Mouse (Mus musculus) kidney, adult 18-20 months (tissue): Measurements from ENCODE around the gene S1pr5.
"Not testable (repeated sequence)": the region's sequence is repeated elsewhere in the genome, so short reads cannot be mapped to it uniquely, and the experiment has no call there.

Experiments used
- DNase-seq: peaks from one replicate; pipeline ENCODE4 v3.0.0; 2021

The S1pr5 gene

GRCm38 (mm10) chr9:21248326-21248725, at the start of gene S1pr5:
S1pr5 (minus strand) TSS chr9:21248443.
- DNase-seq = peak; percentile 68

GRCm38 (mm10) chr9:21292271-21292670, 44.0 kb upstream of the S1pr5 start:
- DNase-seq = no peak

DNA sequence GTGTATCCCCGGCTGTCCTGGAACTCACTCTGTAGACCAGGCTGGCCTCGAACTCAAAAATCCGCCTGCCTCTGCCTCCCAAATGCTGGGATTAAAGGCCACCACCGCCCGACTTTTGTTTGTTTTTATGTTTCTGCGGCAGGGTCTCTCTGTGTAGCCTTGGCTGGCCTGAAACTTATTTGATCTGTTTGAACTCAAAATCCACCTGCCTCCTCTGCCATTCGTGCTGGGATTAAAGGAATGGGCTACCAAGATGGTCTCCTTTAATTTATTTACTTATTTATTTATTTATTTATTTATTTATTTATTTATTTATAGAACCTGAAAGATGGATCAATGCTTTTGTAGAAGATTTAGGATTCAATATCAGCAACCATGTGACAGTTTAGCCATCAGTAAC, 43.6 kb upstream of the S1pr5 start:
- DNase-seq = not testable (repeated sequence)

DNA sequence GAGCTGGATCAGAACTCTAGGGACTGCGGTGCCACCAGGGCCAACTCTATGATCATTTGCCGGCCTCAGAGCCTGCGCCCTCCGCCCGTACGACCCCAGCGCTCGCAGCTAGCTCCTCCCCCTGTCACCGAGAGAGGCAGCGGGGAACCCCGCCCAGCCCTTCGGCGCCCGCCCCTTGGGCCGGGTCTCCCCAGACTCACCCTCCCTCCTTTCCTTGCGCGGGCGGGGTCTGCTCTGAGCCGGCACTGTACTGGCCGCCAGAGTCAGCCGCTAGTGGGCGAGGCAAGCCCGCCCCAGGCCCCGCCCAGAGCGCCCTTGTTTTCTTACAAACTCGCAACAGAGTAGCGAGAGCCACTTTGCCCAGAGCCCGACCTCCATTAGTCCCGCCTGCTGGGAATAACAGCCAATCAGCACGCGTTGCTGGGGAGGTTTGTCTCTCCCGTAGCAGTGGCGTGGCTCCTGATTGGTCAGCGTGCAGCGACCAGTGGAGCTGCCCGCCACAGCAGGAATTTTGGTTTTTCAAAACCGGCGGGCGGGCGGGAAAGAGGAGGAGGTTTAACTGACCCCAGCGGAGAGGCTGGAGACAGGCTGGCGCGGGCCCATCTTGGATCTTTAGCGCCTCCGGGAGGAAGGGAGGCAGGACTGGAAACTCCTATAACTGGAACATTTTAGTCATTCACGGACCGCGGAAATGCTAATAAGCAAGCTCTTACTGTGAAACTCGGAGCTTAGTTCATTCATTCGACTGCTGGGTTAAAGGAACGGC, 43.0 kb upstream of the S1pr5 start, which contains the start of gene Cdkn2d:
Gene Cdkn2d, minus strand, starts transcription at position 386 of the 766 bp plus-strand sequence.
- peak; percentile 100 for DNase-seq

DNA sequence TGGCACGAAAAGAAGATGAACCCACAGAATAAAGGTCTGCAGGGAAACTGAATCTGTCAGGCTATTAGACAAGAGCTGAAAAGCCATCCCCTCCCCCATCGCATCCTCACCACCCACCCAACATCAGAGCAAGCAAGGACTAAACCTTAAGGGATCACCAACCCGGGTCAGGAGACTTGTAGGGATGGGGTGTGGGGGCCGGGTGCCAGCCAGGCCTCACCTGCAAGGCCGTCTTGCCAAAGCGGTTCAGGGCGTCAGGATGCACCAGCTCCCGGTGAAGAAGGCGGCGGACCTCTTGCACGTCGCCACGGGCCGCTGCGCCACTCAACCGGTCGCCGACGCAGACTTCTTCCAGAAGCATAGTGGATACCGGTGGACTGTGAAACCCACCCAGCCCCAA, 42.3 kb upstream of the S1pr5 start:
- no peak for DNase-seq

GRCm38 (mm10) chr9:21289337-21289671, 41.1 kb upstream of the S1pr5 start:
- DNase-seq = no peak

- no peak for DNase-seq
Observed at GRCm38 (mm10) chr9:21288404-21289336, 40.4 kb upstream of the S1pr5 start.

GRCm38 (mm10) chr9:21287571-21288402, 39.5 kb upstream of the S1pr5 start, which contains the start of gene Kri1:
Kri1 (minus strand) TSS chr9:21287969.
- DNase-seq = peak; percentile 99

DNA sequence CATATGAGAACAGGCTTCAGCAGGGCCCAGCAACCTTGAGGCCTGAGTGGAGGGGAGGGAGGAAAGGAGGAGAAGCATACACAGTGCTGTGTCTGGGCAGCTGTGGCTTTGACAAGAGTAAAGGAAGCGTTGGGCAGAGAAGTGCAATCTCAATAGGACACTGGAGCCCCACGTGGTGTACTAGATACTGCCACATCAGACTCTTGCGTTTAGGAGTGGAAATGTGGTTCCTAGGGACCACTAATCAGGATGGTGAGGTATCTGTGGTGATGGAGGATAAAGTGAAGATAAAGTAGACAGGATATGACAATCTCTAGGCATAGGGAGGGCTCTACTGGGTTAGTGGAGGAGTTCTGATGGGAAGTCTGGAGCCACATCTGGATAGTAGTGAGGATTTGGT, 38.5 kb upstream of the S1pr5 start:
- DNase-seq = no peak

DNA sequence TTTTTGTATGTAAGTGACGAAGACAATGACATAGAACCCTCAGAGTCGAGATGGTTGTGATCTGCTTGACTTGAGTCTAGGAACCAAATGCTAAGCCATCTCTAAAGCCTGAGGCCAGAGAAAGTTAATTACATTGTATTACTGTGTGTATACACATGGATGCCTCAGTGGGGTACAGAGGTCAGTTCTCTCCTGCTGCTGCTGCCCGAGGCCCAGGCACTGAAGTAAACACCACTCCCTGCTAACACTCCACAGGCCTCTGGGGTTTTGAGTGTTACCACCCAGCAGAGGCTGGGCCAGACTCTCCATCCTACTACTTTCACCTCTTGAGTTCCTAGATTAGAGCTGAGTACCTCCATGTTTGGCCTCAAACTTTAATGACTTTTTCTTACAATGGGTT, 35.8 kb upstream of the S1pr5 start:
- no peak for DNase-seq

DNA sequence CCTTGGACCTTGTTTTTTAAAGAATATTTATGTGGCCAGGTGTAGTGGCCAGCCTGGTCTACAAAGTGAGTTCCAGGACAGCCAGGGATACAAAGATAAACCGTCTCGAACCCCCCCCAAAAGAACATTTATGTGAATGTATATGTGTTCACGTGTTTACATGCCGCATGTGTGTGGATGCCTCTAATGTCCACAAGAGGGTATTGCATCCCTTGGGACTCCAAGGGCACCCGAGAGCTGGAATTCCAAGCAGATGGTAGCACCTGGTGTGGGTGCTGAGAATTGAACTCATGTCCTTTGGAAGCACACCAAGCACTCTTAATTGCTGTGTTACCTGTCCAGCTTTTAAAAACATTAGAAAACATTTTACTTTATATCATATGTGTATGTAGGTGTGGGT, 35.3 kb upstream of the S1pr5 start:
- no peak for DNase-seq

GRCm38 (mm10) chr9:21277776-21278175, 29.5 kb upstream of the S1pr5 start:
- no peak for DNase-seq

- no peak for DNase-seq
Observed at GRCm38 (mm10) chr9:21276307-21276706, 28.1 kb upstream of the S1pr5 start.

DNA sequence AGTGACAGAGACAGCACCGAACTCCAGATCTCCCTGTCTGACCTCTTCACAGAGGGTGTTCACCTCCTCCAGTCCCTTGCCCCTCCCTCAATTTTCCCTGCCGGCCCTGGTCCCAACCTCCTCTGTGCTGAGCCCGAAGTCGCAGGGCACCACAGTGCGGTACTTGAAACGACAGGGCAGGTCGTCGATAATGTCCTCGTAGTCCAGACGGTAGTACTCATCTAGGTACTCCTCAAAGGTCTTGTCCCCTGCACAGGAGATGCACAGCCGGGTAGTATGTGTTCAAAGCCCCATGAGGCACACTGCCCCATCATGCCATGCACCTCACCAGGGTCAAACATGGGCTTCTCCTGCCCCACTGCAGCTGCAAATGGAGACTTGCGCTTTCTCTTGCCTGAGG, 27.5 kb upstream of the S1pr5 start:
- no peak for DNase-seq

DNA sequence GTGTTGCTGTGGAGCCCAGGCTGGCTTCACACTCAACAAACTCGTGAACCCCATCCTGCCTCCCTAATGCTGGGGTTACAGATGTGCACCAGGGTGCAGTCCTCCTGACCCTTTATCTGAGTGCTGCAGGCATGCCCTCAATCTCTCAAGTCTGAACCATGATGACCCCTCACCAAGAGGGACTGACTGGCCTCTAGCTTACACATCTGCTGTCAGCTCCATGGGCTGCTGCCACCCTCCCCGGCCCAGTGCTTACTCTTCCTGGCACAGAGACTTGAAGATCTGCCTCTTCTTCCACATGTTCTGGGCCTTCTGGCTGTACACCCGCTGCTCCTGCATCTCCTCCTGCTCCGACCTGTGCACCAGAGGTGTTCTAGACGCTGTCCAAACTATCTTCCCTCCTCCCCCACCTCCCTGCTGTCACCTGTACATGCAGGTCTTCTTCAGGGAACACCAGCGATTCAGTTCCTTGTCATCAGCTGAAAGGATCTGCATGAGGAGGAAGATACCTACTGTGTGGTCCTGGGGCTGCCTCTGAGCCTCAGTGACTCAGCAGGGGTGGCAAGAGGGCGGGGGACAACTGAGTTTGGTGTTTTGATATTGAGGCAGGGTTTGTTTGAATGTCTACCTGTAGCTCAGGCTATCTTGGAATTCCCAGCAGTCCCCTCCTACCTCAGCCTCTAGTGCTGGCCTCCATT, 26.9 kb upstream of the S1pr5 start:
- no peak for DNase-seq

DNA sequence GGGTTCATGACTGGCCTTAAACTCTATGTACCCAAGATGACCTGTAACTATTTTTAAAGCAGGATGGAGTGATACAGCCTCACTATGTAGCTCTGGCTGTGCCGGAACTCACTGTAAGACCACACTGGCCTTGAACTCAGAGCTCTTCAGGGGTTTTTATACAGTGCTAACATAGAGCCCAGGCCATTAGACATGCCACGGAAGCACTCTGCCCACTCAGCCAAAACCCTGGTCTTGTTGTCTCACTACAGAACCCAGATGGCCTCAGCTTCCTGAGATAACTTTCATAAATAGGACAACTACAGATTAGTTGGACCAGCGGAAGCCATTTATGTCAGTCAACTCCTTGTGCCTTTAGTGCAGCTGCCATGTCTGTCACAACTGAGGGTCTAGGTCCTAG, 26.1 kb upstream of the S1pr5 start:
- DNase-seq = no peak

GRCm38 (mm10) chr9:21273520-21274228, 25.4 kb upstream of the S1pr5 start:
- DNase-seq = no peak

- DNase-seq = no peak
Observed at GRCm38 (mm10) chr9:21273094-21273493, 24.9 kb upstream of the S1pr5 start.

GRCm38 (mm10) chr9:21272391-21272790, 24.1 kb upstream of the S1pr5 start:
- DNase-seq = no peak

- not testable (repeated sequence) for DNase-seq
Observed at GRCm38 (mm10) chr9:21269590-21269989, 21.3 kb upstream of the S1pr5 start.

GRCm38 (mm10) chr9:21268305-21268704, 20.1 kb upstream of the S1pr5 start:
- no peak for DNase-seq

DNA sequence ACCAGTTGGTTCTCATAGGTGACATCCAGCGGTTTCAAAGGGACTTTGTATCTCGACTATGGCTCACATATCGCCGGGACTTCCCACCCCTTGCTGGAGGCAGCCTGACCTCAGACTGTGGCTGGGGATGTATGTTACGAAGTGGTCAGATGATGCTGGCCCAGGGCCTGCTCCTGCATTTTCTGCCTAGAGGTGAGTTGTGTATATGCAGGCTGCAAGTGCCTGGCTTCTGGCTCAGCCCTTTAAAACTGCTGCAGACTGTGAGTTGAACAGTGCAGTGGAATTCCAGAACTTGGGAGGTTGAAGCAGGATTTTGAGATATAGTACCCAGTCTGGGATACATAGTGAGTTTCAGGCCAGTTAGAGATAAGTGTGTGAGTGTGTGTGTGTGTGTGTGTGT, 18.6 kb upstream of the S1pr5 start:
- no peak for DNase-seq
